Mouse (Mus musculus): ENCODE data around the gene Tmem163. TPM values are rescaled to one million over a fixed set of nuclear protein-coding genes. Genes with fewer than 3 reads are reported as not detected.

The Tmem163 gene
- polyA plus RNA-seq, 1 experiment from 2014 or later = 64.0 TPM

DNA sequence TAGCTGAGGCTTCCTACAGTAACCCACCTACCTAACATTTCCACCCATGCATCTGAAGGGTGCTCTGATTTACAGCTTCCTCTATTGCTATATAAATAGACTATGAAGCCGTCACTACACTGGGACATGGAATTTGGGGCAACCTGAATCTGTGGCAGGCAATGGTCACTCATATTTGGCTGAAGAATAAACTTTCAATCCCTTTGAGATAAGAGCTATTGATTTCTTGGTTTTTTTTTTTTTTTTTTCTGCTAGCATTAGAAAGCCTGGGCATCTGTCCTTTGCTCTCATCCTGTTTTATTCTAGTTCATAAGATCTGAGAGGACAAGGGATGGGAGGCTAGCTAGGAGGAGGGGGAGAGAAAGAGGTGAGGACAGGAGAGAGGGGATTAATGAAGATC, 83.6 kb downstream of the Tmem163 start:
- Histone ChIP-seq H3K36me3 (ENCODE audit: control insufficient read depth, insufficient read depth, low read length) (no peaks in the 10 kb centered on the region), H3K4me1 (ENCODE audit: control insufficient read depth, insufficient read depth, low read length) (no peaks in the 10 kb centered on the region), H3K9ac (replicated peaks; ENCODE audit: low read length) (no peak overlapping the region), H3K27me3 (ENCODE audit: control insufficient read depth, insufficient read depth, low read length) (no peaks in the 10 kb centered on the region), H3K27ac (replicated peaks; ENCODE audit: low read depth, low read length) (no peak overlapping the region; the same call in 1 of the 2 replicates), H3K4me2 (ENCODE audit: low read length) (no peak overlapping the region), H3K4me3 (replicated peaks; ENCODE audit: low read depth, low read length) (no peak overlapping the region), H3K9me3 (ENCODE audit: control insufficient read depth, low read length) (no peaks in the 10 kb centered on the region)
- DNase-seq (no peak), ATAC-seq (ENCODE audit: low FRiP score, low TSS enrichment) (no peak)
- WGBS = 76% methylated on average over 1 of the region's 1 CpGs

DNA sequence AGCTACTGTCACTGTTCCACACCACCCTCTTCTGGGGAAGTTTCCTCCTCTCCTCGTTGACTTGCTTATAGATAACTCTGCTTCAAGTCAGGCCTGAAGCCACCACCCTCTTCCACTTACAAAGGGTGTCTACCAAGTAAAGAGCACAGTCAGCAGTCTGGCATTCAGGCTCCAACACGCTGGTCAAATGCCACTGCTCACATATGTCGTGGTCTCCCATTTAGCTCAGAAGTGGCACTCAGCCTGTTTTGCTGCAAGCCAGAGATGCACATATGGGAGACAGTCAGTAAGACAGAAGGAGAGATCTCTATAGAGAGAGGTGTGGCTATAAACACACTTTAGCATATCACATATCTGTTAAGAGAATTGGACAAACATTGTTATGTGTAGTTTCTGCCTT, 89.8 kb downstream of the Tmem163 start:
- H3K27ac ChIP-seq (replicated peaks; ENCODE audit: low read depth, low read length) = no peak overlapping the region
- WGBS = 77% methylated on average over 3 of the region's 3 CpGs
- H3K27me3 ChIP-seq (ENCODE audit: control insufficient read depth, insufficient read depth, low read length) = no peaks in the 10 kb centered on the region
- no peaks in the 10 kb centered on the region for H3K9me3 ChIP-seq (ENCODE audit: control insufficient read depth, low read length)
- no peak overlapping the region for H3K4me2 ChIP-seq (ENCODE audit: low read length)
- H3K9ac ChIP-seq (replicated peaks; ENCODE audit: low read length) = no peak overlapping the region
- H3K4me1 ChIP-seq (ENCODE audit: control insufficient read depth, insufficient read depth, low read length) = no peaks in the 10 kb centered on the region
- ATAC-seq (ENCODE audit: low FRiP score, low TSS enrichment) = no peak
- no peak for DNase-seq
- no peaks in the 10 kb centered on the region for H3K36me3 ChIP-seq (ENCODE audit: control insufficient read depth, insufficient read depth, low read length)
- H3K4me3 ChIP-seq (replicated peaks; ENCODE audit: low read depth, low read length) = no peak overlapping the region

- Histone ChIP-seq H3K27me3 (ENCODE audit: control insufficient read depth, insufficient read depth, low read length) (no peaks in the 10 kb centered on the region), H3K36me3 (ENCODE audit: control insufficient read depth, insufficient read depth, low read length) (no peaks in the 10 kb centered on the region), H3K9me3 (ENCODE audit: control insufficient read depth, low read length) (no peaks in the 10 kb centered on the region), H3K9ac (replicated peaks; ENCODE audit: low read length) (no peak overlapping the region), H3K27ac (replicated peaks; ENCODE audit: low read depth, low read length) (no peak overlapping the region), H3K4me2 (ENCODE audit: low read length) (no peak overlapping the region), H3K4me3 (replicated peaks; ENCODE audit: low read depth, low read length) (no peak overlapping the region), H3K4me1 (ENCODE audit: control insufficient read depth, insufficient read depth, low read length) (no peaks in the 10 kb centered on the region)
- WGBS = 88% methylated on average over 5 of the region's 5 CpGs
- ATAC-seq (ENCODE audit: low FRiP score, low TSS enrichment) (no peak), DNase-seq (no peak)
Measured at GRCm38 (mm10) chr1:127587071-127587470, 92.3 kb downstream of the Tmem163 start.

GRCm38 (mm10) chr1:127586156-127586555, 93.2 kb downstream of the Tmem163 start:
- Histone ChIP-seq H3K36me3 (ENCODE audit: control insufficient read depth, insufficient read depth, low read length) (no peaks in the 10 kb centered on the region), H3K27ac (replicated peaks; ENCODE audit: low read depth, low read length) (no peak overlapping the region), H3K4me2 (ENCODE audit: low read length) (no peak overlapping the region), H3K4me3 (replicated peaks; ENCODE audit: low read depth, low read length) (no peak overlapping the region), H3K9me3 (ENCODE audit: control insufficient read depth, low read length) (no peaks in the 10 kb centered on the region), H3K4me1 (ENCODE audit: control insufficient read depth, insufficient read depth, low read length) (no peaks in the 10 kb centered on the region), H3K9ac (replicated peaks; ENCODE audit: low read length) (no peak overlapping the region), H3K27me3 (ENCODE audit: control insufficient read depth, insufficient read depth, low read length) (no peaks in the 10 kb centered on the region)
- ATAC-seq (ENCODE audit: low FRiP score, low TSS enrichment) (no peak), DNase-seq (no peak)
- WGBS = 86% methylated on average over 1 of the region's 1 CpGs

GRCm38 (mm10) chr1:127577981-127578380, 101.4 kb downstream of the Tmem163 start:
- H3K4me3 ChIP-seq (replicated peaks; ENCODE audit: low read depth, low read length) = no peak overlapping the region
- DNase-seq = no peak
- no peak for ATAC-seq (ENCODE audit: low FRiP score, low TSS enrichment)
- H3K4me1 ChIP-seq (ENCODE audit: control insufficient read depth, insufficient read depth, low read length) = peaks cover 16% of the 10 kb centered on the region
- 68% methylated on average over 5 of the region's 5 CpGs for WGBS
- no peaks in the 10 kb centered on the region for H3K36me3 ChIP-seq (ENCODE audit: control insufficient read depth, insufficient read depth, low read length)
- H3K4me2 ChIP-seq (ENCODE audit: low read length) = no peak overlapping the region
- no peaks in the 10 kb centered on the region for H3K9me3 ChIP-seq (ENCODE audit: control insufficient read depth, low read length)
- no peaks in the 10 kb centered on the region for H3K27me3 ChIP-seq (ENCODE audit: control insufficient read depth, insufficient read depth, low read length)
- H3K27ac ChIP-seq (replicated peaks; ENCODE audit: low read depth, low read length) = no peak overlapping the region
- no peak overlapping the region for H3K9ac ChIP-seq (replicated peaks; ENCODE audit: low read length)

- Histone ChIP-seq H3K4me2 (ENCODE audit: low read length) (no peak overlapping the region), H3K27me3 (ENCODE audit: control insufficient read depth, insufficient read depth, low read length) (no peaks in the 10 kb centered on the region), H3K36me3 (ENCODE audit: control insufficient read depth, insufficient read depth, low read length) (no peaks in the 10 kb centered on the region), H3K9me3 (ENCODE audit: control insufficient read depth, low read length) (no peaks in the 10 kb centered on the region), H3K4me1 (ENCODE audit: control insufficient read depth, insufficient read depth, low read length) (peaks cover 16% of the 10 kb centered on the region), H3K27ac (replicated peaks; ENCODE audit: low read depth, low read length) (no peak overlapping the region), H3K9ac (replicated peaks; ENCODE audit: low read length) (no peak overlapping the region), H3K4me3 (replicated peaks; ENCODE audit: low read depth, low read length) (no peak overlapping the region)
- ATAC-seq (ENCODE audit: low FRiP score, low TSS enrichment) (peak; percentile 41; the same call in 1 of the 2 replicates), DNase-seq (peak; percentile 33)
- WGBS = 41% methylated on average over 7 of the region's 7 CpGs
Measured at GRCm38 (mm10) chr1:127577083-127577482, 102.3 kb downstream of the Tmem163 start.

DNA sequence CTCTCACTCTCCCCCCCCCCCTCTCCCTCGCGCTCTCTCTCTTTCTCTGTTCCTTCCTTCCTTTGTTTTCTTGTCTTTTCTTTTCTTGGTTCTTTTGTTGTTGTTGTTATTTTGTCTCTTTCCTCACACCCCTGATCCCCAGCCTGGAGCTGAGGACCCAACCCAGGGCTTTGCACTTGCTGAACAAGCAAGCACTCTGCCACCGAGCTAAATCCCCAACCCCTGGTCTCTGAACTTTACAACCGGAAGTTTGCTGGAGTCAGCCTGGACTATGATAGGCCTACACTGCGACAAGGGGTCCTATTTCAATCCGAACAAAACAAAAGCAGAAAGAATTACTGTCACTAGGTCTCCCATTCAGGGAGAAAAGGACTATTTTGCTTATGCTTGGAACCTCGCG, 102.8 kb downstream of the Tmem163 start:
- Histone ChIP-seq H3K27me3 (ENCODE audit: control insufficient read depth, insufficient read depth, low read length) (no peaks in the 10 kb centered on the region), H3K9ac (replicated peaks; ENCODE audit: low read length) (no peak overlapping the region), H3K4me1 (ENCODE audit: control insufficient read depth, insufficient read depth, low read length) (peaks cover 16% of the 10 kb centered on the region), H3K9me3 (ENCODE audit: control insufficient read depth, low read length) (no peaks in the 10 kb centered on the region), H3K36me3 (ENCODE audit: control insufficient read depth, insufficient read depth, low read length) (no peaks in the 10 kb centered on the region), H3K4me3 (replicated peaks; ENCODE audit: low read depth, low read length) (no peak overlapping the region), H3K4me2 (ENCODE audit: low read length) (no peak overlapping the region), H3K27ac (replicated peaks; ENCODE audit: low read depth, low read length) (no peak overlapping the region)
- DNase-seq (peak; percentile 24), ATAC-seq (ENCODE audit: low FRiP score, low TSS enrichment) (no peak)
- 15% methylated on average over 8 of the region's 8 CpGs for WGBS

DNA sequence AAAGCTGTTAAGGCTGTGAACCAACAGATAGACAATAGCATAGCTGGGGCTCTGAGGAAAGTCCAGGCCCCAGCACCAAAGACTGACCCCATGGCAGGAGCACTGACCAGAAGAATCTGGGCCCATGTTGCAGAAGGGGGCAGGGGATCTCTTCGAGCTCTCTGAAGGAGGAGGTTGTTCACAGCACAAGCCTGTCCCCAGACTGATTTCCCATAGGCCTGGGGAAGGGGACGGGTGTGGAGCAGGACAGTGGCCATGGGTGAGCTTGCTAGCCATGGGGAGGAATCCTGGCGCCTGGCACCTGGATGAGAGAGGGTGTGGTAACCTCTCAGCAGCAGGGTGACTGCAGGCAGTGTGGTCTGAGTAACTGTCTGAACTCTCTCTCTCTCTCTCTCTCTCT, 103.2 kb downstream of the Tmem163 start:
- Histone ChIP-seq H3K27ac (replicated peaks; ENCODE audit: low read depth, low read length) (no peak overlapping the region), H3K4me2 (ENCODE audit: low read length) (no peak overlapping the region), H3K4me1 (ENCODE audit: control insufficient read depth, insufficient read depth, low read length) (peaks cover 16% of the 10 kb centered on the region), H3K27me3 (ENCODE audit: control insufficient read depth, insufficient read depth, low read length) (no peaks in the 10 kb centered on the region), H3K36me3 (ENCODE audit: control insufficient read depth, insufficient read depth, low read length) (no peaks in the 10 kb centered on the region), H3K9ac (replicated peaks; ENCODE audit: low read length) (no peak overlapping the region), H3K4me3 (replicated peaks; ENCODE audit: low read depth, low read length) (no peak overlapping the region), H3K9me3 (ENCODE audit: control insufficient read depth, low read length) (no peaks in the 10 kb centered on the region)
- ATAC-seq (ENCODE audit: low FRiP score, low TSS enrichment) (peak; percentile 35; the same call in 1 of the 2 replicates), DNase-seq (no peak)
- WGBS = 11% methylated on average over 3 of the region's 3 CpGs

- Histone ChIP-seq H3K9ac (replicated peaks; ENCODE audit: low read length) (no peak overlapping the region), H3K4me3 (replicated peaks; ENCODE audit: low read depth, low read length) (no peak overlapping the region), H3K27ac (replicated peaks; ENCODE audit: low read depth, low read length) (no peak overlapping the region), H3K4me2 (ENCODE audit: low read length) (no peak overlapping the region), H3K27me3 (ENCODE audit: control insufficient read depth, insufficient read depth, low read length) (no peaks in the 10 kb centered on the region), H3K9me3 (ENCODE audit: control insufficient read depth, low read length) (no peaks in the 10 kb centered on the region), H3K36me3 (ENCODE audit: control insufficient read depth, insufficient read depth, low read length) (no peaks in the 10 kb centered on the region), H3K4me1 (ENCODE audit: control insufficient read depth, insufficient read depth, low read length) (peaks cover 16% of the 10 kb centered on the region)
- 3% methylated on average over 4 of the region's 4 CpGs for WGBS
- no peak for ATAC-seq (ENCODE audit: low FRiP score, low TSS enrichment)
- DNase-seq = peak; percentile 29
Measured at GRCm38 (mm10) chr1:127575692-127576091, 103.7 kb downstream of the Tmem163 start.

Measured in midbrain, embryonic 14.5 days (tissue).